Mouse (Mus musculus): Measurements from ENCODE around the gene Plcd3. TPM values are rescaled to one million over a fixed set of nuclear protein-coding genes. Genes with fewer than 3 reads are reported as not detected.

The Plcd3 gene
- total RNA-seq, 2 experiments from 2014 or later: 13.3 to 13.8 TPM

GRCm38 (mm10) chr11:103101866-103102501 is 526 bp upstream of the Plcd3 start:
- DNase-seq (ENCODE audit: low spot score in 2 of 2): peak; percentile 77 to 90
- intact Hi-C loops (cut with DNase I): loop anchor here (1.0 to 2.0 kb wide), 3 partner anchors 13 to 225 kb away; no protein-coding TSS in a partner anchor

GRCm38 (mm10) chr11:103100361-103100760 is 1.1 kb downstream of the Plcd3 start:
- intact Hi-C loops (cut with DNase I): no loop called here
- DNase-seq (ENCODE audit: low spot score in 2 of 2): no peak

GRCm38 (mm10) chr11:103099352-103099940 is 2.0 kb downstream of the Plcd3 start:
- DNase-seq (ENCODE audit: low spot score in 2 of 2): no peak
- intact Hi-C loops (cut with DNase I): no loop called here

GRCm38 (mm10) chr11:103098531-103099190 is 2.8 kb downstream of the Plcd3 start:
- intact Hi-C loops (cut with DNase I): no loop called here
- no peak for DNase-seq (ENCODE audit: low spot score in 2 of 2)

- no peak for DNase-seq (ENCODE audit: low spot score in 2 of 2)
- intact Hi-C loops (cut with DNase I): no loop called here
Observed at GRCm38 (mm10) chr11:103096979-103097894, 4.2 kb downstream of the Plcd3 start.

DNA sequence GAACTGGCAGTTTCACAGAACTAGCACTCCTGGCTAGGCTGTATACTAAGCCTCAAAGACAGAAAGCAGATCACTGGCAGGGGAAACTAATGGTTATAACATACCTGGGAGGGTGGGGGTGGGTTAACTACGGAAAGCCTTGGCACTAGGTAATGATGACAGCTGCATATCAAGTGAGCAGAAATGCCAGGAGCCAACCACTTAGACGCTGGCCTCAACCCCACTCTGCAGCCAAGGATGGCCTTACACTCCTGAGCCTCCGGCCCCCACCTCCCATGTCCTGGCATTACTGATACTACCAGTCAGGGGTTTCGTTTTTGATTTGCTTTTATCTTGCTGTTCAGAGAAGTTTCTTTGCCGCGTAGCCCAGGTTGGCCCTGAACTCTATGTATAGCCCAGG is 5.7 kb downstream of the Plcd3 start:
- intact Hi-C loops (cut with DNase I): no loop called here

GRCm38 (mm10) chr11:103095107-103095670 is 6.3 kb downstream of the Plcd3 start:
- intact Hi-C loops (cut with DNase I): no loop called here
- no peak for DNase-seq (ENCODE audit: low spot score in 2 of 2)

More for the DNA sequence above, 5.7 kb downstream of the Plcd3 start:
- no peak for DNase-seq (ENCODE audit: low spot score in 2 of 2)

DNA sequence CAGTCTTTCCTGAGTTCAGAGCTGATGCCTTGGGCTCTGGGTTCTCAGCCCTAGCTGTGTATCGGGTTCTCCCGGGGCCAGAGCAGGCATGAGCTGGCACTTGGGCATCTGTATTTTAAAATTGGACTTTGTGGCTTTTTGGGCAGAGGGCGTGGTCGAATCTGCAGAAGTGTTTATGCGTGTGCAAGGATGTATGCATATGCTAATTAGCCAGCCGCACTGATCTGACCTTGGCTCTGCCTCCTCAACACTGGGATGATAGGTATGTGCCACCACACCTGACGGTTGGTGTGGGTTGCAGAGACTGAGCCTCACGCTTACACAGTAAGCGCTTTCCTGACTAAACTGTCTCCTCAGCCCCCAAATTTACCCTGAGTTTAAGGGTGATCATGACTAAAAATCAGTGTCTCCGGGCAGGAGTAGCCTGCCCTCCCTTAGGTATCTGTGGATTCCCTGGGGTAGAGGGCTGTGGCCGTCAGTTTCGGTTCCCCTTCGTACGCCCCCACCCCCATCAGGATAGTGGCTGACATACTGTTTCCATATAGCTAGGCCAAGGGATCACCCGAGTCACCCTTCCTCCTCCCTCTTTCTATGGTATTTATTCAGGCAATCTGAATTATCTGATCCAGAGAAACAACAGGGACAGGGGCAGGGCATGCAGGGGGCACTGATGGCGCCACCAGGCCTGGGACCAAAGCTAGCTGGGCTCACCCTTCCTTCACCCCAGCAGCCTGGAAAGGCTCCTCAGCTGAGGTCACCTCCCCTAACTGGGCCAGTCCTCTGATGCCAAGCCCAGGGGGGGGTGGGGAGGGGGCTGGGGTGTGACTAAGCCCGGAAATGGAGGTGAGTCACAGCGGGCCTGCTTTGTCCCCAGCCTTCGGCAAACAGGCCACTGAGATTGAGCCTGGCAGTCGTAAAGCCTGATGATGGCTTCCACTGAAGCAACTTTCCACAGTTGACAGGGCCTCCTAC is 7.3 kb downstream of the Plcd3 start:
- DNase-seq (ENCODE audit: low spot score in 2 of 2): no peak
- intact Hi-C loops (cut with DNase I): no loop called here

DNA sequence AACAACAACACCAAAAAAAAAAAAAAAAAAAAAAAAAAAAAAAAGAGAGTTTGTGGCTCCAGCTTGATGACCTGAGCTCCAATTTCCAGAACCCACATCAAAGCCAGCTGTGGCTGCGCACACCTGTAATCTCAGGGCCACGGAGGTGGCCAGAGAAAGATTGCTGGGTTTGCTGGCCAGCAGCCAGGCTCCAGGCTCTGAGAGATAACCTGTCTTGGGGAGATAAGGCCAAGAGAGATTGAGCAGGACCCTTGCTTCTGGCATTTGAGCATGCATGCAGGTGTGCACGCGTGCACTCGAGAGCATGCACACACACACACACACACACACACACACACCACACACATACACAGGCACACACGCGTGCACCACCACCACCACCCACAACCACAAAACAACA is 8.2 kb downstream of the Plcd3 start:
- no peak for DNase-seq (ENCODE audit: low spot score in 2 of 2)
- intact Hi-C loops (cut with DNase I): no loop called here

- intact Hi-C loops (cut with DNase I): no loop called here
- no peak for DNase-seq (ENCODE audit: low spot score in 2 of 2)
Observed at GRCm38 (mm10) chr11:103081631-103082030, 19.8 kb downstream of the Plcd3 start.

DNA sequence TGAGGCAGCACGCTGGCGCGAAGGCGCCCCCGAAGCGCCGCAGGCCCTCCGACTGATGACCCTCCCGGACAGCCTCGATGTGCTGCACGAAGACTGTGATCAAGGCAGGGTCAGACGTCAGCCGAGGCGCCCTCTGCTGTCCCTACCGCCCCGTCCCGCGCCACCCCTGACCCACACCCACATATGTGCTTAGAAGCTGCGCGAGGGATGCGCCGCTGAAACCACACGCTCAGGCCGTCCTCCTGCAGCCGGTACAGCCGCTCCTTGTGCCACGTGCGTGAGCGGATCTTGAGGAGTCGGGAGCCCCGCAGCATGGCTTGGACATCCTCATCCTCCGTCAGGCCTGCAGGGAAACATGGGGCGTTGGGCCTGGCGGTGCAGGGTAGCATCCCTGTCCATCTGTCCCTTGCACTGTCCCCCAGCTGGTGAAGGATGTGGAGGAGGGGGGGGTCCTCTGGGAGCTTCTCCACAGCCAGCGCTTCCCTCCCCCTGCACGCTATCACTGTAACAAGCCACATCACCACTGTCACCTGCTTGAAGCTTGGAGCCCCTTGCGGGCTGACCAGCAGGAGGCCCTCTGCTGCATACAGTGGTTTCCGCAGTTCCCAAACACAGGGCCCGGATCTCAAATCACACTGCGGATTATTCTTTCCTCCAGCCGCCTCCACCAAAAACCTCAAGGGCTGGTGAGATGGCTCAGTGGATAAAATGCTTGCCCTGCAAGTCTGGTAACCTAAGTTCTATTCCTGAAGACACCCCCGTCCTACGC is 21.0 kb downstream of the Plcd3 start:
- peak in 1 of 2 experiments; percentile 66 for DNase-seq (ENCODE audit: low spot score in 2 of 2)

GRCm38 (mm10) chr11:103078131-103078530 is 23.3 kb downstream of the Plcd3 start:
- no peak for DNase-seq (ENCODE audit: low spot score in 2 of 2)
- intact Hi-C loops (cut with DNase I): no loop called here

More for the DNA sequence above, 21.0 kb downstream of the Plcd3 start:
- intact Hi-C loops (cut with DNase I): no loop called here

DNA sequence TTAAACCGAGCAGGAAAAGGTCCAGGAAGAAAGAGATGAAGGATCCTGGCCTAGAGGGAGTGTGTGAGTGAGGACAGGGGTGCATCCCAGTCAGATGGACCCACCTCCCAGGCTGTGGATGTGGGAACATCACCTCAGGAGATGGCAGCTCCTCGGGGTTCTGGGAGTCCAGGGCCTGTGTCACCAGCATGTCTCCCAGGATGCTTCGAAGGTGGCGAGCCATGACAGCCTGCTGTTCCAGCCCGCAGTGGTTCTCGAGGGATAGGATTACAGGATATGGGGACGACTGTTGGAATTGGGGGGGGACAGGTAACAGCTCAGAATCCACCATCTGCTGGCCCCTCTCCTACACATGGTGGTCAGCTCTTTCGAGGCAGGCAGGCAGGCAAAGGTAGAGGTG is 24.9 kb downstream of the Plcd3 start:
- intact Hi-C loops (cut with DNase I): no loop called here
- DNase-seq (ENCODE audit: low spot score in 2 of 2): no peak

- intact Hi-C loops (cut with DNase I): no loop called here
- no peak for DNase-seq (ENCODE audit: low spot score in 2 of 2)
Observed at GRCm38 (mm10) chr11:103076010-103076409, 25.4 kb downstream of the Plcd3 start.

GRCm38 (mm10) chr11:103074796-103075323 is 26.6 kb downstream of the Plcd3 start:
- DNase-seq (ENCODE audit: low spot score in 2 of 2): no peak
- intact Hi-C loops (cut with DNase I): no loop called here

GRCm38 (mm10) chr11:103074121-103074650 is 27.3 kb downstream of the Plcd3 start:
- DNase-seq (ENCODE audit: low spot score in 2 of 2): no peak

DNA sequence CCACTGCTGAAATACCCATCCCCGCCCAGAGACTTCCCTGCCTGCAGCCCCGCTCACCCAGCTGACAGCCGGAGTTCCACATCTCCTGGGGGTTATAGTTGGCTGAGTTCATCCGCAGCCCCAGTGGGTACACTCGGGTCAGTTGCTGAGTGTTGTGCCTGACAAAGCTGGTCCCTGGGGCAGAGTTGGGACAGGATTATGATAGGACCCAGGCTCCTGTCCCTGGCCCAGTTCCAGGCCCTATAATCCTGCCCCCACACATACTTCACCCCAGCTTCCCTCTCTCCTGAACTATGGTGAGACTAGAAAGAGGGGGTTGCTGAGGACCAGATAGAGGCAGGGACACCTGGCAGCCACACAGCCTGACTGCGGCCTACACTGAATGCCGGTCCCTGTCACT is 27.8 kb downstream of the Plcd3 start:
- intact Hi-C loops (cut with DNase I): no loop called here
- no peak for DNase-seq (ENCODE audit: low spot score in 2 of 2)

More at GRCm38 (mm10) chr11:103074121-103074650, 27.3 kb downstream of the Plcd3 start:
- intact Hi-C loops (cut with DNase I): no loop called here
